Mouse (Mus musculus): Measurements from ENCODE around the gene Srp9. TPM values are rescaled to one million over a fixed set of nuclear protein-coding genes. Genes with fewer than 3 reads are reported as not detected.
"Not testable (repeated sequence)": the region's sequence is repeated elsewhere in the genome, so short reads cannot be mapped to it uniquely, and the experiment has no call there.

Srp9 gene
- polyA plus RNA-seq, 1 experiment = 87.8 TPM

GRCm38 (mm10) chr1:182157734-182158133 lies 33.2 kb downstream of the Srp9 start:
- TF ChIP-seq POLR2A (IDR thresholded peaks at IDR 0.05; ENCODE audit: insufficient read depth, low read length) (no peak), CTCF (IDR thresholded peaks at IDR 0.05; ENCODE audit: low read depth, low read length) (no peak)
- H3K4me3 ChIP-seq (ENCODE audit: low read depth, low read length) = no peak overlapping the region
- no peak overlapping the region for H3K27ac ChIP-seq (ENCODE audit: insufficient read depth, low read length)
- peaks cover 1% of the 10 kb centered on the region for H3K4me1 ChIP-seq (ENCODE audit: control insufficient read depth, insufficient read depth, low read length)
- no peaks in the 10 kb centered on the region for H3K36me3 ChIP-seq (ENCODE audit: control insufficient read depth, insufficient read depth, low read length, poor library complexity, severe bottlenecking)
- H3K9ac ChIP-seq (ENCODE audit: low read depth, poor library complexity, severe bottlenecking) = no peak overlapping the region
- H3K9me3 ChIP-seq (replicated peaks; ENCODE audit: control insufficient read depth, insufficient read depth, low read length, poor library complexity, severe bottlenecking) = peaks cover 5% of the 10 kb centered on the region; the same call in 1 of the 2 replicates
- no peaks in the 10 kb centered on the region for H3K27me3 ChIP-seq (ENCODE audit: control insufficient read depth, insufficient read depth, low read length, poor library complexity, severe bottlenecking)

GRCm38 (mm10) chr1:182159575-182159974 lies 35.0 kb downstream of the Srp9 start:
- Histone ChIP-seq H3K27ac (ENCODE audit: insufficient read depth, low read length) (no peak overlapping the region), H3K4me3 (ENCODE audit: low read depth, low read length) (no peak overlapping the region), H3K27me3 (ENCODE audit: control insufficient read depth, insufficient read depth, low read length, poor library complexity, severe bottlenecking) (no peaks in the 10 kb centered on the region), H3K4me1 (ENCODE audit: control insufficient read depth, insufficient read depth, low read length) (peaks cover 3% of the 10 kb centered on the region), H3K9me3 (replicated peaks; ENCODE audit: control insufficient read depth, insufficient read depth, low read length, poor library complexity, severe bottlenecking) (peaks cover 5% of the 10 kb centered on the region; the same call in 1 of the 2 replicates), H3K9ac (ENCODE audit: low read depth, poor library complexity, severe bottlenecking) (no peak overlapping the region), H3K36me3 (ENCODE audit: control insufficient read depth, insufficient read depth, low read length, poor library complexity, severe bottlenecking) (no peaks in the 10 kb centered on the region)
- TF ChIP-seq POLR2A (IDR thresholded peaks at IDR 0.05; ENCODE audit: insufficient read depth, low read length) = no peak
- TF ChIP-seq EP300 (IDR thresholded peaks at IDR 0.05; ENCODE audit: insufficient read depth, low read depth, low read length) = peak; percentile 75; the same call in 1 of the 2 replicates

- Histone ChIP-seq H3K9ac (ENCODE audit: low read depth, poor library complexity, severe bottlenecking) (no peak overlapping the region), H3K27ac (ENCODE audit: insufficient read depth, low read length) (peak overlapping the region; percentile 87)
These were observed 38.4 kb downstream of the Srp9 start for GRCm38 (mm10) chr1:182162951-182163350.

GRCm38 (mm10) chr1:182164386-182164785 lies 39.8 kb downstream of the Srp9 start, which contains the start of gene Vmn1r1:
Vmn1r1 (minus strand) TSS chr1:182164486.
- no peak for TF ChIP-seq POLR2A (IDR thresholded peaks at IDR 0.05; ENCODE audit: insufficient read depth, low read length)
- no peak for TF ChIP-seq CTCF (IDR thresholded peaks at IDR 0.05; ENCODE audit: low read depth, low read length)
- TF ChIP-seq EP300 (IDR thresholded peaks at IDR 0.05; ENCODE audit: insufficient read depth, low read depth, low read length) = no peak
- Histone ChIP-seq H3K9ac (ENCODE audit: low read depth, poor library complexity, severe bottlenecking) (no peak within 1 kb of the TSS), H3K27me3 (ENCODE audit: control insufficient read depth, insufficient read depth, low read length, poor library complexity, severe bottlenecking) (no peaks in the 10 kb centered on the region), H3K4me1 (ENCODE audit: control insufficient read depth, insufficient read depth, low read length) (peaks cover 3% of the 10 kb centered on the region), H3K9me3 (replicated peaks; ENCODE audit: control insufficient read depth, insufficient read depth, low read length, poor library complexity, severe bottlenecking) (peaks cover 6% of the 10 kb centered on the region; the same call in 1 of the 2 replicates), H3K4me3 (ENCODE audit: low read depth, low read length) (no peak within 1 kb of the TSS), H3K36me3 (ENCODE audit: control insufficient read depth, insufficient read depth, low read length, poor library complexity, severe bottlenecking) (no peaks in the 10 kb centered on the region), H3K27ac (ENCODE audit: insufficient read depth, low read length) (no peak within 1 kb of the TSS)

More at GRCm38 (mm10) chr1:182162951-182163350, 38.4 kb downstream of the Srp9 start:
- peaks cover 5% of the 10 kb centered on the region; the same call in 1 of the 2 replicates for H3K9me3 ChIP-seq (replicated peaks; ENCODE audit: control insufficient read depth, insufficient read depth, low read length, poor library complexity, severe bottlenecking)
- H3K36me3 ChIP-seq (ENCODE audit: control insufficient read depth, insufficient read depth, low read length, poor library complexity, severe bottlenecking) = no peaks in the 10 kb centered on the region
- TF ChIP-seq EP300 (IDR thresholded peaks at IDR 0.05; ENCODE audit: insufficient read depth, low read depth, low read length) (peak; percentile 76), CTCF (IDR thresholded peaks at IDR 0.05; ENCODE audit: low read depth, low read length) (no peak)
- H3K27me3 ChIP-seq (ENCODE audit: control insufficient read depth, insufficient read depth, low read length, poor library complexity, severe bottlenecking) = no peaks in the 10 kb centered on the region
- peaks cover 3% of the 10 kb centered on the region for H3K4me1 ChIP-seq (ENCODE audit: control insufficient read depth, insufficient read depth, low read length)
- H3K4me3 ChIP-seq (ENCODE audit: low read depth, low read length) = no peak overlapping the region

GRCm38 (mm10) chr1:182170206-182170605 lies 45.7 kb downstream of the Srp9 start:
- not testable (repeated sequence) for H3K4me1 ChIP-seq (ENCODE audit: control insufficient read depth, insufficient read depth, low read length); H3K4me3 ChIP-seq (ENCODE audit: low read depth, low read length); H3K36me3 ChIP-seq (ENCODE audit: control insufficient read depth, insufficient read depth, low read length, poor library complexity, severe bottlenecking); H3K27ac ChIP-seq (ENCODE audit: insufficient read depth, low read length); H3K27me3 ChIP-seq (ENCODE audit: control insufficient read depth, insufficient read depth, low read length, poor library complexity, severe bottlenecking); H3K9ac ChIP-seq (ENCODE audit: low read depth, poor library complexity, severe bottlenecking)
- peaks cover 31% of the 10 kb centered on the region for H3K9me3 ChIP-seq (replicated peaks; ENCODE audit: control insufficient read depth, insufficient read depth, low read length, poor library complexity, severe bottlenecking)

GRCm38 (mm10) chr1:182176985-182177384 lies 52.4 kb downstream of the Srp9 start:
- not testable (repeated sequence) for H3K27me3 ChIP-seq (ENCODE audit: control insufficient read depth, insufficient read depth, low read length, poor library complexity, severe bottlenecking); H3K27ac ChIP-seq (ENCODE audit: insufficient read depth, low read length); H3K9ac ChIP-seq (ENCODE audit: low read depth, poor library complexity, severe bottlenecking); H3K4me1 ChIP-seq (ENCODE audit: control insufficient read depth, insufficient read depth, low read length); H3K4me3 ChIP-seq (ENCODE audit: low read depth, low read length); H3K36me3 ChIP-seq (ENCODE audit: control insufficient read depth, insufficient read depth, low read length, poor library complexity, severe bottlenecking)
- peaks cover 28% of the 10 kb centered on the region for H3K9me3 ChIP-seq (replicated peaks; ENCODE audit: control insufficient read depth, insufficient read depth, low read length, poor library complexity, severe bottlenecking)
